8 mouse cellular contexts compared by ENCODE assay signal in the genomic region with DNA sequence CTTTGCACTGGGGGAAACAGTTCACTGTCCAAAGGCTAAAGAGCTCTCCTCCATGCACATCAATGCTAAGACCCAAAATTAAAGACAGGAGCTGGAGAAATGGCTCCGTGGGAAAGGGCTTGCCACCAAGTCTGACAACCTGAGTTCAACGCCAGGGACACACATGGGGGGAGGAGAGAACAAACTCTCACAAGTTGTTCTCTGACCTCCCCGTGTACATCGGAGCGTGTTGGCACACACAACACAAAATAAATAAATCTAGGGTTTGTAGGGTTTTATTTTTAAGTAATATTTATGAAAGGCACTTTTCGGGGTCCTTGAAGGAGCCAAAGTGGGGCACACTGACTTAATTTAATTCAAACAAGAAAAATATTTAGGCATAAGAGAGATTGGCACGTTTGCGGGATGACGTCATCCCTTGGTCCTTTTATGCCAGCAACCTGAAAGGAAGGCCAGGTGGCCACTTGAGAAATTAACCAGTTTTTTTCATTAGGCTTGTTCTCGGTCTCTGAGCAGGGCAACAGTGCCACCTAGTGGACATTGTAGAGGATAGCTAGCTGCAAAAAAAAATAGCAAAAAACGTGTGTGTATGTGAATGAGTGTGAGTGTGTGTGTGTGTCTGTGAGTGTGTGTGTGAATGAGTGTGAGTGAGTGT. TPM values are rescaled to one million over a fixed set of nuclear protein-coding genes. Genes with fewer than 3 reads are reported as not detected.
DNase-seq lines count a peak whose midpoint lies in the region; ATAC-seq and TF ChIP-seq lines count a peak whose summit lies in the region.

No protein-coding gene starts in this region.

- 28% methylated on average over 11 of the region's 11 CpGs for WGBS in embryonic facial prominence, embryonic 14.5 days
- 31% methylated on average over 11 of the region's 11 CpGs for WGBS in kidney, postnatal 0 days

- peak; percentile 16 for DNase-seq in heart, adult 8-10 months (ENCODE audit: low spot score)
- no peak for DNase-seq in heart, postnatal 25 days (ENCODE audit: low spot score)
- DNase-seq in B cell, adult 2 months, result peak; percentile 14 to 23
- DNase-seq in brain, adult 2 months (ENCODE audit: low read depth, low spot score), result peak; percentile 89
- peak; percentile 86 for DNase-seq in embryonic facial prominence, embryonic 14.5 days (ENCODE audit: low spot score)
- peak; percentile 78 for DNase-seq in kidney, postnatal 0 days (ENCODE audit: low spot score)
- peak; percentile 50 for DNase-seq in lung, postnatal 25 days (ENCODE audit: low spot score)
- peak; percentile 64 for DNase-seq in testis, postnatal 10 days (ENCODE audit: low spot score)

- intact Hi-C loops in heart, postnatal 25 days (cut with DNase I), result loop anchor here (2.0 to 10.0 kb wide), 3 partner anchors 1303 to 1691 kb away; no protein-coding TSS in a partner anchor

- no peak overlapping the region for H3K9ac ChIP-seq in embryonic facial prominence, embryonic 14.5 days (ENCODE audit: low read depth, low read length)
- no peak overlapping the region for H3K9ac ChIP-seq in kidney, postnatal 0 days (ENCODE audit: low read depth, low read length)

- ATAC-seq in embryonic facial prominence, embryonic 14.5 days (ENCODE audit: low read depth), result no peak
- ATAC-seq in kidney, postnatal 0 days (replicated peaks; ENCODE audit: low FRiP score, low read depth), result no peak

- no peak overlapping the region; the same call in 1 of the 2 replicates for H3K27ac ChIP-seq in embryonic facial prominence, embryonic 14.5 days (replicated peaks; ENCODE audit: low read depth, low read length)
- no peak overlapping the region for H3K27ac ChIP-seq in kidney, postnatal 0 days

- no peak overlapping the region for H3K4me2 ChIP-seq in embryonic facial prominence, embryonic 14.5 days (ENCODE audit: low read depth, low read length)
- H3K4me2 ChIP-seq in kidney, postnatal 0 days (ENCODE audit: low read length), result no peak overlapping the region

- no peaks in the 10 kb centered on the region for H3K4me1 ChIP-seq in embryonic facial prominence, embryonic 14.5 days (ENCODE audit: control insufficient read depth, insufficient read depth, low read length)
- no peaks in the 10 kb centered on the region for H3K4me1 ChIP-seq in kidney, postnatal 0 days (replicated peaks; ENCODE audit: insufficient read depth, low read length)

- H3K4me3 ChIP-seq in embryonic facial prominence, embryonic 14.5 days (ENCODE audit: low read depth, low read length), result no peak overlapping the region
- no peak overlapping the region for H3K4me3 ChIP-seq in kidney, postnatal 0 days (replicated peaks; ENCODE audit: low read depth, low read length)

- peak; percentile 94 for TF ChIP-seq CTCF in kidney, postnatal 0 days (IDR thresholded peaks at IDR 0.05; ENCODE audit: low read depth)

- no peaks in the 10 kb centered on the region for H3K27me3 ChIP-seq in embryonic facial prominence, embryonic 14.5 days (replicated peaks; ENCODE audit: control insufficient read depth, insufficient read depth, low read length)
- H3K27me3 ChIP-seq in kidney, postnatal 0 days (ENCODE audit: insufficient read depth, low read length), result no peaks in the 10 kb centered on the region

- no peaks in the 10 kb centered on the region for H3K36me3 ChIP-seq in embryonic facial prominence, embryonic 14.5 days (ENCODE audit: control insufficient read depth, insufficient read depth, low read length)
- H3K36me3 ChIP-seq in kidney, postnatal 0 days (ENCODE audit: insufficient read depth, low read length), result no peaks in the 10 kb centered on the region

- no peaks in the 10 kb centered on the region for H3K9me3 ChIP-seq in embryonic facial prominence, embryonic 14.5 days (ENCODE audit: control insufficient read depth, low read length)
- H3K9me3 ChIP-seq in kidney, postnatal 0 days (replicated peaks; ENCODE audit: low read length), result no peaks in the 10 kb centered on the region

RNA-seq across cellular contexts. Expression of gene Mc3r, which starts 32.7 kb away (rescaled TPM):
- total RNA-seq in heart, adult 8-10 months (2022), result not detected
- total RNA-seq in heart, postnatal 25 days (2021), result not detected
- 0.10 TPM in 1 of 2 replicates, not detected in the other for polyA plus RNA-seq in embryonic facial prominence, embryonic 14.5 days (2014; fragmentation: Nextera tagmentation; extraction: Ambion mirVana)
- not detected in 2 replicates for polyA plus RNA-seq in kidney, postnatal 0 days (2015; fragmentation: Nextera tagmentation; extraction: Ambion mirVana)
